Mouse (Mus musculus): ENCODE data around the gene Mroh2a.

GRCm38 (mm10) chr1:88217576-88217975, 9.2 kb upstream of the Mroh2a start:
- TF ChIP-seq CTCF (conservative IDR thresholded peaks at IDR 0.05; ENCODE audit: insufficient read depth, insufficient read length, low read depth, low read length): no peak
- no peak for TF ChIP-seq POLR2A (IDR thresholded peaks at IDR 0.05; ENCODE audit: low read depth, low read length)

Data from kidney, adult 2 months (tissue).